Mouse (Mus musculus) cortical plate, adult 2 months (tissue): ENCODE measurements around the gene Prcc.

Experiments
- CTCF ChIP-seq: fragments of 200-500 bp; IDR thresholded peaks from 2 replicates; pipeline ENCODE4 v1.5.1; 2011; ENCODE audit warnings: mild to moderate bottlenecking, control low read depth, low read length; ENCODE audit not compliant: insufficient read depth; ENCODE audit errors: extremely low read depth
- POLR2A ChIP-seq: fragments of 200-500 bp; IDR thresholded peaks from 2 replicates; pipeline ENCODE4 v1.6.1; 2011; ENCODE audit warnings: mild to moderate bottlenecking, low read length, control low read depth; ENCODE audit not compliant: insufficient read depth; ENCODE audit errors: extremely low read depth

GRCm38 (mm10) chr3:87816166-87816565, 69.2 kb downstream of the Prcc start:
- no peak for TF ChIP-seq POLR2A
- no peak for TF ChIP-seq CTCF
